Mouse (Mus musculus): ENCODE results near the gene Hoxc11.

DNA sequence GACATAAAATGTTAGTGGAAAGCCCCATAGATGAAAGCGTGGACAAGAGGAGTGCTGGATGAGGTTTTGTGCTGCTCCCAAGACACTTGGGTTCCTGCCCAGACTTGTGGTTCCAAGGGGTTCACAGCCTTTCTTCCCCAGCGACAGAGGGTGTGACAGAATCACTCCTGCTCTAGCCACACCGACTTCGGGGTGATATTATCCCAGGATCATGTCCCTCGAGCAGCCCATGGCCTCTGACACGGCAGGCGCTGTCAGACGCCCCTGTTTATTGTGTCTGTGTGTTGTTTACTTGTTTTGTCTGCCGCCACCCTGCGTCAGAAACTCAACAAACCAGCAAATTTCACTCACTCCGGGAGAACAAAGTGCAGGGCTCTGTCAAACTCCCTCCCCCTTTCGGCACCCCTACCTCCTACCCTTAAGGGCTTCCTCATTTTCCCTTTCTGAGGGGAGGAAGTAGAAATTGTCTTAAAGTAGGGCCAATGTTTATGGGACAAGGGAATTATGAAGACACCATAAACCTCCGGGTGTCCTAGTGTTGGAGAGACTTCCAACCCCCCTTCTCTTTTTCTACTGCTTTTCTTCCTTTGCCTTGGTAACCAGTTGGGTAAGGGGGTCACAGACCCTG lies 48.7 kb downstream of the Hoxc11 start:
- TF ChIP-seq CTCF (IDR thresholded peaks at IDR 0.05; ENCODE audit: borderline replicate concordance, insufficient read depth, low read depth, low read length), result no peak
- TF ChIP-seq POLR2A (IDR thresholded peaks at IDR 0.05; ENCODE audit: borderline replicate concordance, insufficient read depth, low read length), result no peak

Data from cerebellum, adult 2 months (tissue).